Mouse (Mus musculus) embryonic facial prominence, embryonic 14.5 days (tissue): ENCODE measurements around the gene Tmem205. TPM values are rescaled to one million over a fixed set of nuclear protein-coding genes. Genes with fewer than 3 reads are reported as not detected.

Source experiments
- ATAC-seq: fragments of 200-750 bp; cut with Nextera tagmentation; 2 replicates; pipeline ENCODE4 v1.8.0; 2017; ENCODE audit warnings: low read depth, moderate number of reproducible peaks, moderate TSS enrichment
- DNase-seq: peaks from one replicate; pipeline ENCODE4 v3.0.0-alpha.2; 2015; ENCODE audit warnings: low spot score
- H3K27ac ChIP-seq: fragments of 300-500 bp; sonication (generic); replicated peaks from 2 replicates; pipeline ENCODE4 v1.5.1; 2014; ENCODE audit warnings: low read depth, mild to moderate bottlenecking, low read length, moderate library complexity
- H3K27me3 ChIP-seq: fragments of 300-500 bp; sonication (generic); replicated peaks from 2 replicates; pipeline ENCODE4 v1.6.1; 2014; ENCODE audit warnings: low read length; ENCODE audit not compliant: control insufficient read depth, insufficient read depth
- H3K36me3 ChIP-seq: fragments of 300-500 bp; sonication (generic); 2 replicates; pipeline ENCODE4 v1.6.1; 2014; ENCODE audit warnings: low read length, mixed read lengths; ENCODE audit not compliant: control insufficient read depth, insufficient read depth
- H3K4me1 ChIP-seq: fragments of 300-500 bp; sonication (generic); 2 replicates; pipeline ENCODE4 v1.6.1; 2014; ENCODE audit warnings: antibody characterized with exemption, low read length; ENCODE audit not compliant: control insufficient read depth, insufficient read depth
- H3K4me2 ChIP-seq: fragments of 300-500 bp; sonication (generic); 2 replicates; pipeline ENCODE4 v1.6.1; 2014; ENCODE audit warnings: low read depth, mild to moderate bottlenecking, low read length, moderate library complexity, mixed read lengths
- H3K4me3 ChIP-seq: fragments of 300-500 bp; sonication (generic); 2 replicates; pipeline ENCODE4 v1.5.1; 2014; ENCODE audit warnings: low read depth, mild to moderate bottlenecking, low read length
- H3K9ac ChIP-seq: fragments of 300-500 bp; sonication (generic); 2 replicates; pipeline ENCODE4 v1.6.1; 2014; ENCODE audit warnings: low read depth, mild to moderate bottlenecking, low read length, moderate library complexity, mixed read lengths
- H3K9me3 ChIP-seq: fragments of 300-500 bp; sonication (generic); 2 replicates; pipeline ENCODE4 v1.6.1; 2016; ENCODE audit warnings: low read length; ENCODE audit not compliant: control insufficient read depth
- WGBS: fragments of 180-500 bp; shearing (Covaris S2); extraction: QIAGEN DNeasy Blood & Tissue Kit; methylation state at CpG from one replicate; pipeline ENCODE4 v1.1.7; 2014; 5-methylcytosine and 5-hydroxymethylcytosine counted together
- polyA plus RNA-seq: library from polyadenylated mRNA; unstranded; fragments of >200 nt; fragmentation: Nextera tagmentation; extraction: Ambion mirVana; gene quantifications from 2 replicates; pipeline ENCODE4 v1.2.1, GENCODE M21; 2014

The Tmem205 gene
- polyA plus RNA-seq, 1 experiment from 2014 or later, result 53.7 TPM

DNA sequence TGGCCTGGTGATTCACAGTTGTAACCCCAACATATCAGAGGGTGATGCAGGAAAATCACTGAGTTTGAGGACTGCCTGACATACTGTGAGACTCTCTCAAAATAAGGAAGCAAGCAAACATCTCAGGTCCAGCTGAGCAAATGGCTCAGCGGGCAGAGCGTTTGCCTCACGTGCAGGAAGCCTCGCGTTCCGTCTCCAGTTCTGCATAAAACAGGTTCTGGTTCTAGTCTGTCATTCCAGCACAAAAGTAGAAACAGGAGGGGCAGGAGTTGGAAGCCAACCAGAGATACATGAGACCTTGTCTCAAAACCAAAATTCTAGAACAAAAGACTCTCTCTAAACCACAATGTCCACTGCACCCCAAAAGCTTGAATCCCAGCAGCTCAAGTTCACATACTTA, 572 bp downstream of the Tmem205 start:
- H3K9ac ChIP-seq, result peak overlapping the region; percentile 67
- H3K9me3 ChIP-seq, result no peaks in the 10 kb centered on the region
- WGBS, result 3% methylated on average over 6 of the region's 6 CpGs
- H3K36me3 ChIP-seq, result no peaks in the 10 kb centered on the region
- peak overlapping the region; percentile 49 for H3K4me3 ChIP-seq
- ATAC-seq (no peak), DNase-seq (peak; percentile 12)
- H3K27ac ChIP-seq, result no peak overlapping the region; the same call in 1 of the 2 replicates
- no peaks in the 10 kb centered on the region for H3K27me3 ChIP-seq
- peaks cover 8% of the 10 kb centered on the region for H3K4me1 ChIP-seq
- peak overlapping the region; percentile 63 for H3K4me2 ChIP-seq

DNA sequence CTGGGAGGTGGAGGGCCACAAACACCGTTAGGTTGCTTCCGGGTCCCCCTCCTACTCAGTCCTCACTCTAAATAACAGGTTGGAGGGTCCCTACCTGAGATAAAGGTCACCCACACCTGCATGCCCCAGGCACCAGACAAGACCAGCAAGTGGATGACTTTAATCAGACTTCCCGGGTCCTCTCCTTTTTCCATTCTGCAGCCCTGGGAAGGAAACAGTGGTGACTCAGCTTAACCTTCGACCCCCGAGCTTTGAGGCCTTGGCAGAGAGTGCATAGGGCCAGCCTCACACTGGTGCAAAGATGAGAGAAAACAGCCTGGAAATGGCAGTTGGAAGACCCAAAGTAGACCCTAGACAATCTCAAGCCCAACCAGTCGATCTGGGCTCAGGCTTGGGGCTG, 1.2 kb downstream of the Tmem205 start:
- no peak for ATAC-seq
- no peaks in the 10 kb centered on the region for H3K9me3 ChIP-seq
- peak overlapping the region; percentile 63 for H3K4me2 ChIP-seq
- no peak overlapping the region for H3K27ac ChIP-seq
- DNase-seq, result no peak
- peak overlapping the region; percentile 49 for H3K4me3 ChIP-seq
- peak overlapping the region; percentile 67; the same call in 1 of the 2 replicates for H3K9ac ChIP-seq
- WGBS, result 80% methylated on average over 6 of the region's 6 CpGs
- H3K4me1 ChIP-seq, result peaks cover 8% of the 10 kb centered on the region
- no peaks in the 10 kb centered on the region for H3K36me3 ChIP-seq
- no peaks in the 10 kb centered on the region for H3K27me3 ChIP-seq

DNA sequence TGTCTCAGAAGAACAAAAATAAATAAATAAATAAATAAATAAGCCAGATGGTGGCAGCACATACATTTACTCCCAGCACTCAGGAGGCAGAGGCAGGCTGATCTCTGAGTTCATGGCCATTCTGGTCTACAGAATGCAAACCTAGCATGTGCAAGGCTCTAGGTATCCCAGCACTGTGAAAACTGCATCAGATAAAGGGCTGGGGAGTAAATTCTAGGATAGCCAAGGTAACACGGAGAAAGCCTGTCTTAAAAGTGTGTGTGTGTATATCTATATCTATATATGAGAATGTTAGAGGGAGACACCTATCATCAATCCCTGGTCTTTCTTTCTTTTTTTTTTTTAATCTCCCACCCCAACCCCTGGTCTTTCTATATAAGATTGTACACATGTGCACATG, 1.9 kb downstream of the Tmem205 start:
- ATAC-seq, result no peak
- WGBS, result 92% methylated on average over 1 of the region's 1 CpGs
- DNase-seq, result no peak

DNA sequence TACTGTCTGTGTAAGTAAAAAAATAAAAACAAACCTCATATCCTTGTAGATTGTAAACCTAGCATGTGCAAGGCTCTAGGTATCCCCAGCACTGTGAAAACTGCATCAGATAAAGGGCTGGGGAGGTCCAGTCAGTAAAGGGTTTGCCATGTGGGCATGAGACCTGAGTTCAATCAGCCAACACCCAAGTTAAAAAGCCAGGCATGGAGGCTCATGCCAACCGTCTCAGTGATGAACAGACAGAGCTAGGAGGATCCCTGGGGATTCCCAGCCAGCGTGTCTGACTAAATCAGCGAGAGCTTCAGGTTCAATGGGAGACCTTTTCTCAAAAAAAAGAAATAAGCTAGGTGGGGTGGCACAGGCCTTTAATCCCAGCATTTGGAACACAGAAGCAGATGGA, 2.3 kb downstream of the Tmem205 start:
- Histone ChIP-seq H3K4me3 (no peak overlapping the region), H3K9me3 (no peaks in the 10 kb centered on the region), H3K9ac (no peak overlapping the region), H3K27me3 (no peaks in the 10 kb centered on the region), H3K4me2 (no peak overlapping the region), H3K4me1 (peaks cover 8% of the 10 kb centered on the region), H3K27ac (no peak overlapping the region), H3K36me3 (no peaks in the 10 kb centered on the region)
- DNase-seq (no peak), ATAC-seq (no peak)
- 89% methylated on average over 3 of the region's 3 CpGs for WGBS

More for the DNA sequence above, 1.9 kb downstream of the Tmem205 start:
- peaks cover 8% of the 10 kb centered on the region for H3K4me1 ChIP-seq
- H3K9ac ChIP-seq, result no peak overlapping the region
- H3K27me3 ChIP-seq, result no peaks in the 10 kb centered on the region
- no peaks in the 10 kb centered on the region for H3K36me3 ChIP-seq
- H3K27ac ChIP-seq, result no peak overlapping the region
- no peaks in the 10 kb centered on the region for H3K9me3 ChIP-seq
- no peak overlapping the region for H3K4me2 ChIP-seq
- no peak overlapping the region for H3K4me3 ChIP-seq

DNA sequence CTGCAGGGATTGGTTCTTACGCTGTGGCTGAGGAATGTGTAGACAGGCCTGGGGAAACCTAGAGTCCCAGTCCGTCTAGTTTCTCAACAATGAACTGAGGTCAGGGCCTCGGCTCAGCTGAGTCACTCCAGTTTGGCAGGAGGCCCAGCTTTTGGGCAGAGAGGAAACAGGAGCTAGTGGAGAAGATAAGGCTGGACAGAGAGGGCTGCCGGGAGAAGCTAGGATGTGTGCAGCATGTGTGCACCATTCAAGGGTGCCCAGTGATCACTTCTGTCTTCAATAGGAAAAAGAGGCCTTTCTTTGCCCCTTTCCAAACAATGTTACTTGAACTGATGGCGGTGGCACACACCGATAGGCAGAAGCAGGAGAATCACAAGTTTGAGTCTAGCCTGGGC, 3.3 kb downstream of the Tmem205 start:
- ATAC-seq (peak; percentile 44), DNase-seq (peak; percentile 81)
- H3K9me3 ChIP-seq, result no peaks in the 10 kb centered on the region
- H3K36me3 ChIP-seq, result no peaks in the 10 kb centered on the region
- H3K4me2 ChIP-seq, result no peak overlapping the region
- no peaks in the 10 kb centered on the region for H3K27me3 ChIP-seq
- peaks cover 8% of the 10 kb centered on the region for H3K4me1 ChIP-seq
- H3K4me3 ChIP-seq, result no peak overlapping the region
- H3K9ac ChIP-seq, result no peak overlapping the region
- 56% methylated on average over 6 of the region's 6 CpGs for WGBS
- H3K27ac ChIP-seq, result 0 out of 2 replicates have a peak overlapping the region, but pooled peaks have one; percentile 40

DNA sequence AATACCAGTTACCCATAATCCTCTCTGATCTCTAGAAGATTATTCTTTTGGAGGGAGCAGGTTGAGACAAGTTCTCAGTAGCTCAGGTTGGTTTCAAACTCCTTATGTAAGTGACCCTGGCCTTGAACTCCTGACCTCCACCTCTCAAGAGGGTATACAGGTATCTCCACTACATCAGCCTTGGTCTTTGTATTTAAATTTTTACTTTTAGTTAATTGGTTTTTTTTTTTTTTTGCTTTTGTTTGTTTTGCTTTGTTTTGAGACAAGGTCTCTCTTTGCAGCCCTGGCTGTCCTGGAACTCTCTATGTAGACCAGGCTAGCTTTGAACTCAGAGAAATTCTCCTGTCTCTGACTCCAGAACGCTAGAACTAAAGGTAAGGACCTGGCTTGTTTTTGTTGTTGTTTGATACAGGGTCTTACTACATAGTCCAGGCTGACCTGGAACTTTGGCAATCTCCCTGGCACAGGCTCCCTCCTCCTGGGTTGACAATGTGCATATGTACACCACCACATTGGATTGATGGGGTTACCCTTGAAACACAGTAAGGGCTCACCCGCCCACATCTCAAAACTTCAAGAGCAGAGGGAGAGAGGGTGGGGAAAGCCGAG, 3.8 kb downstream of the Tmem205 start:
- Histone ChIP-seq H3K9me3 (no peaks in the 10 kb centered on the region), H3K4me1 (peaks cover 8% of the 10 kb centered on the region), H3K27ac (0 out of 2 replicates have a peak overlapping the region, but pooled peaks have one; percentile 40), H3K4me2 (no peak overlapping the region), H3K4me3 (no peak overlapping the region), H3K9ac (no peak overlapping the region), H3K36me3 (no peaks in the 10 kb centered on the region), H3K27me3 (no peaks in the 10 kb centered on the region)
- 56% methylated on average over 3 of the region's 3 CpGs for WGBS
- ATAC-seq (no peak), DNase-seq (no peak)

DNA sequence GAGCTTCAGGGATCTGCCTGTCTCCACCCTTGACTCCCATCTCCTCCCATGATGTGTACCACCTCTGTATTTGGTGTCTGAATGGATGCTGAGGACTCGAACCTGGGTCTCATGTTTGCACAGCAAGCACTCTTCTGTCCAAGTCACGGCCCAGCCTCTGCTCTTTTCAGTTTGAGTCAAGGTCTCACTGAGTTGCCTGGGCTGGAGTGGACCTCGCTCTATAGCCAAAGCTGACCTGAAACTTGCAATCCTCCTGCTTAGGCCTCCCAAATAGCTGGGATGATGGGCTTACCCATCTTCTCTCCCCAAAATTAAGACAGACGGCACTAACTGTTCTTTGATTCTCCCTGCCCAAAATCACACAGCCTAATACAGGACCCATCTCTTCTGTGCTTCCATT, 4.3 kb downstream of the Tmem205 start:
- Histone ChIP-seq H3K36me3 (no peaks in the 10 kb centered on the region), H3K27ac (no peak overlapping the region), H3K9ac (no peak overlapping the region), H3K4me3 (no peak overlapping the region), H3K9me3 (no peaks in the 10 kb centered on the region), H3K4me1 (peaks cover 8% of the 10 kb centered on the region), H3K4me2 (no peak overlapping the region), H3K27me3 (no peaks in the 10 kb centered on the region)
- ATAC-seq (no peak), DNase-seq (no peak)
- WGBS, result 86% methylated on average over 4 of the region's 4 CpGs

DNA sequence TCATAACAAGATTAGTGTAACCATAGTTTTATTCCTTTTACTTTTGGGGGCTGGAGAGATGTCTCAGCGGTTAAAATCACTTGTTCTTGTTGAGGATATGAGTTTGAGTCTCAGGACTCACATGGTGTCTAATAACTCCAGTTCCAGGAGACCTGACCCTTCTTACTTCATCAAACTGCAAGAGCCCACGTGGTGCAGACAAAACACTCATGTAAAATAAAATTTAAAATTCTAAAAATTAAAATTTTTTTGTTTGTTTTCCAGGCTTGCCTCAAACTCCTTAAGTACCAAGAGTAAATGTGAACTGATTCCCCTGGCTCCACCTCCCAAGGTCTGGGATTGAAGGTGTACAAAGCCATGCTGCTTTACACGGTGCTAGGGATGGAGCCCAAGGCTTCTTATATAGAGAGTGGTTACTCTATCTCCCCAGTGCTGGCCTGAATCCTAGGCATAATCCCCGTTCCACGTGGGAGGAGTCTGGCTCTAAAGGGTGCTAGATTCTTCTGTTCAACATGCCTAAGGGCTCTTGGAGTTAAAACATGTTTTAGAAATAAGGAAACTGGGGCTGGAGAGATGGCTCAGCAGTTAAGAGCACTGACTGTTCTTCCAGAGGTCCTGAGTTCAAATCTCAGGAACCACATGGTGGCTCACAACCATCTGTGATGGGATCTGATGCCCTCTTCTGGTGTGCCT, 8.5 kb downstream of the Tmem205 start:
- peaks cover 9% of the 10 kb centered on the region for H3K27me3 ChIP-seq
- WGBS, result 23% methylated on average over 5 of the region's 5 CpGs
- H3K27ac ChIP-seq, result no peak overlapping the region
- no peak overlapping the region for H3K9ac ChIP-seq
- no peaks in the 10 kb centered on the region for H3K36me3 ChIP-seq
- DNase-seq (no peak), ATAC-seq (no peak)
- no peaks in the 10 kb centered on the region for H3K9me3 ChIP-seq
- peak overlapping the region; percentile 60 for H3K4me3 ChIP-seq
- H3K4me1 ChIP-seq, result no peaks in the 10 kb centered on the region
- peak overlapping the region; percentile 86 for H3K4me2 ChIP-seq
